Mouse (Mus musculus) right cerebral cortex, postnatal 25 days (tissue): ENCODE measurements around the gene Nr1h4.

Experiments used
- DNase-seq: peaks from one replicate; pipeline ENCODE4 v3.0.0; 2022

The Nr1h4 gene

DNA sequence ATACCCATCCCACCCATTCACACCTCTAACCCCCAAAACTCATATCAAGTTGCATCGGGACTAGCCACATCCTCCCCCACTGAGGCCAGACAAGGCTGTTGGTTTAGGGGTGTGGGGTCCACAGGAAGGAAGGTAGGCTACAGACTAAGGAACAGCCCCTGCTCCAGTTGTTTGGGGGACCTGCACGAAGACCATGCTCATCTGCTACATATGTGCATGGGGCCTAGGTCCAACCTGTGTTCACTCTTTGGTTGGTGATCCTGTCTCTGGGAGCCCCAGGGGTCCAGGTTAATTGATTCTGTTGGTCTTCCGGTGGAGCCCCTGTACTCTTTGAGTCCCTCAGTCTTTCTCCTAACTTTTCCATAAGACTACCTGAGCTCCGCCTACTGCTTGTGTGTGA, 13.0 kb downstream of the Nr1h4 start:
- DNase-seq = no peak

GRCm38 (mm10) chr10:89519226-89519625, 14.2 kb downstream of the Nr1h4 start:
- no peak for DNase-seq

GRCm38 (mm10) chr10:89518365-89518764, 15.0 kb downstream of the Nr1h4 start:
- DNase-seq = no peak

DNA sequence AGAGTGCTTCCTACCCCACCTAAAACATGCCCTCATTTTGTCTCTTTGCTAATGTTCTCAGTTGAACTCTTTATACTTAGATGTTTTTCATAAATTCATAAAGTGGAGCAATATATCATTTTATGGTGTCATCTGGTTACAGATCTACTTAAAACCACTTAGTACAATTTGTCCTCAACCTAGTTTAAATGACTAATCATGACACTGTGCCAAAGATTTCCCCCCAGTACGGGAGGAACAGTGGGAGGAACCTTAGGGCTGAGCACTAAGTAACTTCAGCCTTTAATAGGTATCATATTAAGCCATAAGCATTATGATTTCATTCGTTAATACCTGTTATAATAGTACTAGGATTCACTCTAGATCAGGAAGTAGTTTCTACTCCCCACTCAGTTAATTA, 17.6 kb downstream of the Nr1h4 start:
- no peak for DNase-seq

DNA sequence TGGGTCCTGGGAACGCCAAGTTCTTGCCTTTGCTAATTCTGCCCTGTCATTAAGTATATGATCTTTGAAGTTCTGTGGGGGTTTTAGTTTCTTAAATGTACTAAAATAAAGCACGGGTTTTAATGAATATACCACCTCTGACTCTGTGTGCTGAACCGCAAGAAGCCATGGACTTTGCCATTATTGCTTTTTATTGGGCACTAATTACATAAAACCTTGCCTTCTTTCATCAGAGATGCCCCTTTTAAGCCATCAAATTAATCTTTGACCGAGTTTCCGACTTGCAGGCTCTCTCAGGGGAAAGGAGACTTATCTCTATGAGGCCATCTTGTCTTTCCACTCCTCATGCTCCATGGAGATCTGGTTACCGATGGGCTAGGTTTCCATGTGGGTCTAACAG, 20.8 kb downstream of the Nr1h4 start:
- no peak for DNase-seq

GRCm38 (mm10) chr10:89510547-89510946, 22.8 kb downstream of the Nr1h4 start:
- no peak for DNase-seq

GRCm38 (mm10) chr10:89508567-89508966, 24.8 kb downstream of the Nr1h4 start:
- DNase-seq = no peak

DNA sequence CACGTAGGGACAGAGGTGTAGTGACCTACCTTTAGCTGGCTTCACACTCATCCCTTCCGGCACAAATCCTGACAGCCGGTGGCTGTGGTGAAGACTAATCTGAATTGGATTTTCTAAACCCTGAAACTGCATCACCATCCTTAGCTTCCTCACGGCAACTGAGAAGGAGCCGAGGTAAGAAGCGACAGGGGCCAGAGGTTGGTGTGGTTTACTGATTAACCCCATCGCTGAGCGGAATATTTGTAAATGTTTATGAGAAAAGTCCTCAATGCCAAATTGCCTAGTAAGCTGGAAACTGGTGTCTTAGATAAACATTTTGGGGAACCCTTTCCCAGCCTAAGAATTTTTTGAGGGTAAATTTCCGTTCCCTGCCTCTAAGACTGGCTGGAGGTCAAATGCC, 26.9 kb downstream of the Nr1h4 start:
- DNase-seq = no peak

DNA sequence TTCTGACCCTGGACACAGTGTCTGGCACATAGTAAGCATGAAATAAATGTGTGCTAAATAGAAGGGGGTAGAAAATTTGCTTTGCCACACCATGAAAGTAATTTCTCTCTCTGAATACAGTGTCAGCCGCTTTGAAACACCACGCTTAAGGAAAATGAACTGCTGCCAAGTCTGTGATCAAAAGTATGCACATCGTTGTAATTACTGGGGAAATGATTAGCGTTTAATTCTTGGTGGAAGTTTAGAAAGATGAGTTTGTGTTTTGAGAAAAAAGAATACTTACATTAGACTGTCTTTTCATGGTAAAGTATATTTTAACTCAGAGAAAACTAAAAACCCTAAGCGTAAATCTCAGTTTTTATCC, 27.8 kb downstream of the Nr1h4 start:
- no peak for DNase-seq

GRCm38 (mm10) chr10:89504952-89505591, 28.3 kb downstream of the Nr1h4 start:
- DNase-seq = no peak

DNA sequence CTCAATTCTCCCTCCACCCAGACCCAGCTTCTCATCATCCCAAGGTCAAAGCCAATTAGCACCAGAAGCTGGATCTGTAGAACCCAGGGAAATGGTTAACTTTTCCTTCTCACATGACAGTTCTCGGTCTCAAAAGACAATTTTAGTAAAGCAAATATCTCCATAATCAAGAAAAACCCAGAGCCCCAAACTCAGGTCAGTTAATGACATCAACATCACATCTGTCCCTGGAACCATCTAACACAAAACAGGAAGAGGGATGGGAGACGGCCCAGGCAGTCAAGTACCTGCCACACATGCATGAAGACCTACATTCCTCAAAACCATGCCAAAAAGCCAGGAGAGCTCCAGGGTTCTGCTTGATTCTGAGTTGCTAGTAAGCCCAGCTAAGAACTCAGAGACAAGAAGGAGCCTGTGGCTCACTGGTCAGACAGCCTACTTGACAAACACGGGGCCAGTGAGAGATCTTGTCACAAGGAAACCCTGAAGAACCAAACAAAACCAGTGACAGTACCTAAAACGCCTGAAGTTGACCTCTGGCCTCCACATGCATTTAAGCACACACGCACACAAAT, 30.3 kb downstream of the Nr1h4 start:
- DNase-seq = no peak

DNA sequence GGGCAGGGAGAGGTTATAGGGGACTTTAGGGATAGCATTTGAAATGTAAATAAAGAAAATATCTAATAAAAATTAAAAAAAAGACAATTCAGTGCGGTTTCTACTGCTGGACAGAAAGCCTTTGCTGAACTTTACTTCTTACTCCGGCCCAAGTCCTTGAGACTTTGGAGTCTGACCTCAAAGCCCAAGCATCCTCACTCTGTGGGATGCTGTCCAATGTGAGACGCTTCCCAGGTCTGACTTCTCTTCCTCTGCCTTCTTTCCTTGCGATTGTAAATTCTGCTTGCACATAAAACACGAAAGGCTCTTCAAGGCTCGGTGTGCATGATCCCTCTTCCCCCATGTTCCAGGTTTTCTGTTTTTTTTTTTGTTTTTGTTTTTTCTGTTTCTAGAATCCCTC, 31.5 kb downstream of the Nr1h4 start:
- DNase-seq = no peak

DNA sequence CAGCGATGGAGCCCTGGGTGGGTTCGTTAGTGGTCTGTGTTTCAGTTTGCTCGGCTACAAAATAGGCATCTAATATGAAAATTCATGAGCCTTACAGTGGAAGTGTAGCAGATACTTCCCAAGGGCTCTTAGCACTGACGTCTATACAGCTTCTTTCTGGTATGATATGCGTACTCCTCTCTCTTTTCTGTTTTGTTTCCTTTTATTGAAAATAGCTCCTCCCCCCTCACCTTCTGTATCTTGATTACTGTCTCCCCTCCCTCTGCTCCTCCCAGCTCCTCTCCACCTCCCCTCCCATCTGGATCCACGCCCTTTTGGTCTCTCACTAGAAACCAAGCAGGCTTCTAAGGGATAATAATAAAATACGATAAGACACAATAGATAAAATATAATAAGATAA, 37.8 kb downstream of the Nr1h4 start:
- no peak for DNase-seq

DNA sequence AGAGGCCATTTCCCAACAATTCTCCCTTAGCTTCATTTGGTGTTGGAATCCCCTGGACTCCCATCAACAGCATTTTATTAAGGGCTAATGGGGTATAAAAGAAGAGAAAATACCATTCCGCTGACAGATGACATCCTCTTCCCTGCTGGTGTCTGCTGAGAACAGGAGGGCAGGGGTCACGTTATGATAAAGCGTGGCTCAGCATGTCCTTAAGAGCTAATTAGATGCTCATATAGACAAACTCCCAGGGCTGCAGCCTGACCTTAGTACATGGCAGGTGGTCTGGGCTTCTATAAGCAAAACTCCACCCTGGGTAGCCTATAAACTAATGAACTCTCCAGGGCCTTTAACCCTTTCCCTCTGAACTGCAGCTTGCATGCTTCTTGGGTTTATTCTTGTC, 42.1 kb downstream of the Nr1h4 start:
- no peak for DNase-seq

DNA sequence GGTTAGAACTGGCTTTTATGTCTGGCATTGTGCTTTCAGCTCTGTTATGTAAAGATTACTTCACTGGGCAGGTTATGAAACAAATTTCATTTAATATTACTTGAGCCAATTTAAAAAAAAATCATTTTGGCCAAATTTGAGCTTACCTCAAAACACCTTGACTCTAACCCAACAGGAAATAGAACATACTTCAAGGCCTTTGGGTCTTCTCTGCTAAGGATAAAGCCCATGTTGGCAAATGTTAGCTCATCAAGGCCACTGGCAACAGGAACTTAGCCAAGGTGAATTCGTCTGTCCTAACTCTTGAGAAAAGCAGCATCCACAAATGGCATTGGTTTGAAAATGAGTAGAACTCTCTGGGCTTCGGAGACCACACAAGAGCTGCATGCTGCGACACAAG, 43.1 kb downstream of the Nr1h4 start:
- DNase-seq = no peak

- no peak for DNase-seq
Measured at GRCm38 (mm10) chr10:89489459-89489858, 43.9 kb downstream of the Nr1h4 start.

DNA sequence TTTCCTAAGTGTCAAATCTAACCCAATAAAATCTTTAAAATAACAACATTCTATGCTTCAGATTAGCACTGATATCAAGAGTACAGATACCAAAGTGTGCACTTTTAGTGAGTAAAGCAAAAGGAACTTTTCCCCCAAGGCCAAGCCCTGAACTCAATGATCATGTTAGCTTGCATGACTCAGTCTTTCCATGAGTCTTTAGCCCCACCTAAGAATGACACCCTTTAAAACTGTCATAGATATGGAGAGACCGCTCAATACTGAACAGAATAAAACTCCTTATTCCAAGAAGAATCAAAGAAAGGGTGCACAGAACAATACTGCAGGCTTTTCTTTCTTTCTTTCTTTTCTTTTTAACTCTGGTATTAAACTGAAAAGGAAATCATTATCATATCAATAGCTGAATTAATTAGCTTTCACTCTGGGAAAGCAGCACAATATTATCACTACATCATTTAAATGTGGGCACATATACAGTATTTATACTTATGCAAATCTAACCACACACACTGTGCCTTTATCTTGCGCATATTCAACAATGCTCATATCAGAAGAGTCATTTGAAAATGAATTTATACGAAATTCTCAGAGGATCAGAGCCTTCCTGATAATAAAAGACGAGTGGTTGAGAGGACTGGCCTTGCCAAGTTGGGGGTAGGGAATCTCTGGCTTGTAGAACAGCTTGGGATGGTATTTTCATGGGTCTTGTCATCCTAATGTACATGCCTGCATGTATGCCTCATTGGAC, 46.2 kb downstream of the Nr1h4 start:
- no peak for DNase-seq

DNA sequence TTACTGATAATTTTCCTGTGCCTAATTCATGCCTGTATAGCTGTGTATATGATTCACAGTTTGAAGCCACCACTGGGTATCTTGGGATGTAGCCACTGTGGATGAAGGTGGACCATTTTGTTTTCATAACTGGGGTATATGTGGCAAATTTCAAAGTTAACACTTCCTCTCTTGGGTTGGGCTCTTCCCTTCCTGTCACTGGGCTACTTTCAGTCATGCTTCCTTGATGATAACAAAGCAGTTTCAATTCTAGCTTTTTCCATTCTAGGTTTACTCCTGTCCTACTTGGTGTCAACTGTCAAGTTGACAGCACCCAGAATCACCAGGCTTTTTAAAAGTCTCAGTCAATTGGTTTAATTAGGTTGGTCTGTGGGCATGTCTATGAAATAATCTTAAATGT, 48.5 kb downstream of the Nr1h4 start:
- no peak for DNase-seq

GRCm38 (mm10) chr10:89483812-89484602, 49.4 kb downstream of the Nr1h4 start:
- no peak for DNase-seq

DNA sequence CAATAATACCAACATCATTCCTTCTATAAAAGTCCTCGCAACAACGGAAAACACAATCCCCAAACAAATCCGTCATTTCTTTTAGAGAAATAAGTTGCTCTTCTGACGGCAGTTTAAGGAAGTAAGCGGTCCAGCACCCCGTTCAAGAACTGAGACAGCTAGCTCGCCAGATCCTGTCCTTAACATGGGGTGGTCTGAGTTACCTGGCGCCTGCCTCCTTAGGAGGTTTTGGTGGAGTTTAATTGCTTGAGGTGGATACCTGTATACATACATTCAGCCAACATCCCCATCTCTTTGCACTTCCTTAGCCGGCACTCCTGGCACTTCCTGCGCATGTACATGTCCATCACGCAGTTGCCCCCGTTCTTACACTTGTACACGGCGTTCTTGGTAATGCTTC, 50.3 kb downstream of the Nr1h4 start:
- DNase-seq = no peak

GRCm38 (mm10) chr10:89482142-89482681, 51.2 kb downstream of the Nr1h4 start:
- DNase-seq = no peak

- no peak for DNase-seq
Measured at GRCm38 (mm10) chr10:89481638-89482037, 51.7 kb downstream of the Nr1h4 start.

DNA sequence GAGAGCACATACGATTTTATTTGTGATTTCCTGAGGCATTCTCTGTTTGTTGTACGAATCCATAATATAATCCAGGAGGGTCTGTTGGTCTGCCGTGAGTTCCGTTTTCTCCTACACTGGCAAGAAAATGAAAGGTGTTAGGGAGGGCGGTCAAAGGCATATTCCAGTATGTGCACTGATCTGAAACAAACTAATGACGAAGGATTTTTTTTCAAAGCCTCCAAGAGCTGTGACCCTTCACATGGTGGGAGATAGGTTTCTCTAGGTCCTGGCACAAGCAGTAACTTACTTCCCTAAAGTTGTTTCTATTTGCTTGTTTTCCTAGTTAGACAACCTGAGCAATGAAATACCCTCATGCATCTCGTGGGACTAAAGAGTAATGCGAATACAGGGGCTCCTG, 54.6 kb downstream of the Nr1h4 start:
- no peak for DNase-seq
